Mouse (Mus musculus) megakaryocyte, embryonic 14.5 days (primary cell): ENCODE measurements at regions not wholly inside any gene's neighbourhood (a gene's known extent, or its start where the extent isn't known, plus 50 kb on each side); places are given as distances from the start of the nearest gene placed in this dataset.
"Not testable (repeated sequence)": the region's sequence is repeated elsewhere in the genome, so short reads cannot be mapped to it uniquely, and the experiment has no call there.

Source experiments
- FLI1 ChIP-seq: IDR thresholded peaks from 2 replicates; pipeline ENCODE4 v1.6.1; 2012; ENCODE audit warnings: low read length, inconsistent platforms, mixed read lengths
- GATA1 ChIP-seq: IDR thresholded peaks from 3 replicates; pipeline ENCODE4 v1.6.1; 2012; ENCODE audit warnings: mixed read lengths, low read length, inconsistent platforms, borderline replicate concordance

GRCm38 (mm10) chr5:74790501-74790900, 87.8 kb upstream of the Lnx1 start:
- TF ChIP-seq GATA1, FLI1: not testable (repeated sequence)
